Mouse (Mus musculus) right cerebral cortex, postnatal 25 days (tissue): ENCODE measurements around the gene Iqcf6.

Experiments
- DNase-seq: peaks from one replicate; pipeline ENCODE4 v3.0.0; 2022

The Iqcf6 gene

GRCm38 (mm10) chr9:106659441-106659840 is 33.1 kb downstream of the Iqcf6 start:
- DNase-seq, result no peak

GRCm38 (mm10) chr9:106659935-106660334 is 33.6 kb downstream of the Iqcf6 start:
- no peak for DNase-seq

GRCm38 (mm10) chr9:106663200-106663599 is 36.8 kb downstream of the Iqcf6 start:
- DNase-seq, result no peak

- peak; percentile 85 for DNase-seq
Observed at GRCm38 (mm10) chr9:106664433-106664832, 38.1 kb downstream of the Iqcf6 start.

- DNase-seq, result no peak
Observed at GRCm38 (mm10) chr9:106664856-106665255, 38.5 kb downstream of the Iqcf6 start.

- no peak for DNase-seq
Observed at GRCm38 (mm10) chr9:106673860-106674259, 47.5 kb downstream of the Iqcf6 start.

- peak; percentile 79 for DNase-seq
Observed at GRCm38 (mm10) chr9:106675480-106675879, 49.1 kb downstream of the Iqcf6 start.

GRCm38 (mm10) chr9:106675965-106676364 is 49.6 kb downstream of the Iqcf6 start:
- no peak for DNase-seq

GRCm38 (mm10) chr9:106676571-106676970 is 50.2 kb downstream of the Iqcf6 start:
- DNase-seq, result no peak
